Mouse (Mus musculus) neutrophil, adult 5-6 weeks (primary cell): ENCODE measurements at regions not wholly inside any gene's neighbourhood (a gene's known extent, or its start where the extent isn't known, plus 50 kb on each side); places are given as distances from the start of the nearest gene placed in this dataset.
"Not testable (repeated sequence)": the region's sequence is repeated elsewhere in the genome, so short reads cannot be mapped to it uniquely, and the experiment has no call there.

Source experiments
- ATAC-seq: fragments of 151-379, 151-347 bp; 2 replicates; pipeline ENCODE4 v1.8.0; 2017; ENCODE audit warnings: mild to moderate bottlenecking, moderate TSS enrichment; ENCODE audit not compliant: insufficient number of reproducible peaks, poor library complexity, low FRiP score, severe bottlenecking; ENCODE audit errors: extremely low read depth

GRCm38 (mm10) chr12:69494648-69495047 is 88.2 kb downstream of the Vcpkmt start:
- no peak for ATAC-seq

- no peak for ATAC-seq
These were observed 93.1 kb downstream of the Vcpkmt start for GRCm38 (mm10) chr12:69489686-69490085.

GRCm38 (mm10) chr12:69486903-69487302 is 95.9 kb downstream of the Vcpkmt start:
- ATAC-seq: no peak

GRCm38 (mm10) chr12:69485652-69486651 is 96.9 kb downstream of the Vcpkmt start:
- peak; percentile 94 for ATAC-seq

GRCm38 (mm10) chr12:69481420-69481819 is 101.4 kb downstream of the Vcpkmt start:
- no peak for ATAC-seq

- peak; percentile 21; the same call in 1 of the 2 replicates for ATAC-seq
These were observed 104.4 kb upstream of the Gm9887 start for GRCm38 (mm10) chr12:69476631-69477091.

GRCm38 (mm10) chr12:69476131-69476530 is 103.9 kb upstream of the Gm9887 start:
- no peak for ATAC-seq

GRCm38 (mm10) chr12:69474916-69475661 is 102.8 kb upstream of the Gm9887 start:
- peak; percentile 93 for ATAC-seq

- ATAC-seq: no peak
These were observed 102.1 kb upstream of the Gm9887 start for GRCm38 (mm10) chr12:69474141-69474915.

GRCm38 (mm10) chr12:69473379-69474057 is 101.3 kb upstream of the Gm9887 start:
- ATAC-seq: no peak

- no peak for ATAC-seq
These were observed 100.7 kb upstream of the Gm9887 start for GRCm38 (mm10) chr12:69472912-69473311.

GRCm38 (mm10) chr12:69471876-69472275 is 99.6 kb upstream of the Gm9887 start:
- no peak for ATAC-seq

- 0 out of 2 replicates have a peak, but pooled peaks have one; percentile 18 for ATAC-seq
These were observed 96.7 kb upstream of the Gm9887 start for GRCm38 (mm10) chr12:69469004-69469403.

GRCm38 (mm10) chr12:69467363-69467762 is 95.1 kb upstream of the Gm9887 start:
- ATAC-seq: no peak

- ATAC-seq: no peak
These were observed 92.6 kb upstream of the Gm9887 start for GRCm38 (mm10) chr12:69464906-69465305.

- ATAC-seq: not testable (repeated sequence)
These were observed 91.1 kb upstream of the Gm9887 start for GRCm38 (mm10) chr12:69463327-69463726.

GRCm38 (mm10) chr12:69461888-69462840 is 89.9 kb upstream of the Gm9887 start:
- ATAC-seq: peak; percentile 54
